ENCODE assay signal across 8 mouse cellular contexts in genomic region chr6:30895819-30896194, GRCm38 (mm10). TPM values are rescaled to one million over a fixed set of nuclear protein-coding genes. Genes with fewer than 3 reads are reported as not detected.
A peak's percentile ranks its signal among the peaks of the same experiment; 100 is the strongest.
DNase-seq lines count a peak whose midpoint lies in the region; ATAC-seq lines count a peak whose summit lies in the region.

No protein-coding gene starts in this region.

- no peak for DNase-seq in heart, adult 9 months (ENCODE audit: low spot score in 2 of 2)
- DNase-seq in thymus, postnatal 4 days: peak; percentile 9
- no peak for DNase-seq in thymus, postnatal 25 days
- DNase-seq in gastrocnemius, postnatal 25 days: no peak
- no peak for DNase-seq in left cerebral cortex, postnatal 36 days (ENCODE audit: low spot score in 2 of 2)

- peak overlapping the region; percentile 71 for H3K4me2 ChIP-seq in heart, embryonic 14.5 days (ENCODE audit: low read length)
- peak overlapping the region; percentile 62 for H3K4me2 ChIP-seq in forebrain, embryonic 13.5 days
- peak overlapping the region; percentile 88 for H3K4me2 ChIP-seq in liver, embryonic 15.5 days

- 0 out of 2 replicates have a peak, but pooled peaks cover 5% of the 10 kb centered on the region for H3K36me3 ChIP-seq in heart, embryonic 14.5 days (ENCODE audit: control insufficient read depth, insufficient read depth, low read length)
- 0 out of 2 replicates have a peak, but pooled peaks cover 4% of the 10 kb centered on the region for H3K36me3 ChIP-seq in forebrain, embryonic 13.5 days (ENCODE audit: poor library complexity, severe bottlenecking)
- H3K36me3 ChIP-seq in liver, embryonic 15.5 days (replicated peaks): no peaks in the 10 kb centered on the region

- intact Hi-C loops in left cerebral cortex, postnatal 36 days (cut with DNase I): loop anchor here (10.0 kb wide), 1 partner anchor 491 kb away; the partner anchor contains the start of gene Klhdc10

- peaks cover 2 to 10% of the 10 kb centered on the region in 2 experiments; a peak in 3 of 4 replicates for H3K4me1 ChIP-seq in heart, embryonic 14.5 days (ENCODE audit: control insufficient read depth in 2 of 2, insufficient read depth in 2 of 2, low read length in 2 of 2)
- H3K4me1 ChIP-seq in forebrain, embryonic 13.5 days: peaks cover 13% of the 10 kb centered on the region
- H3K4me1 ChIP-seq in liver, embryonic 15.5 days (replicated peaks): peaks cover 25% of the 10 kb centered on the region

- WGBS in heart, embryonic 14.5 days: 25% methylated on average over 3 of the region's 3 CpGs
- 18% methylated on average over 3 of the region's 3 CpGs for WGBS in forebrain, embryonic 13.5 days
- 31% methylated on average over 3 of the region's 3 CpGs for WGBS in liver, embryonic 15.5 days (ENCODE audit: insufficient replicate concordance)

- peak overlapping the region; percentile 79 for H3K9ac ChIP-seq in heart, embryonic 14.5 days (ENCODE audit: low read length)
- peak overlapping the region; percentile 86 for H3K9ac ChIP-seq in forebrain, embryonic 13.5 days
- H3K9ac ChIP-seq in liver, embryonic 15.5 days: peak overlapping the region; percentile 86

- no peaks in the 10 kb centered on the region for H3K9me3 ChIP-seq in heart, embryonic 14.5 days (ENCODE audit: control insufficient read depth, low read length)
- no peaks in the 10 kb centered on the region for H3K9me3 ChIP-seq in forebrain, embryonic 13.5 days (replicated peaks)
- no peaks in the 10 kb centered on the region for H3K9me3 ChIP-seq in liver, embryonic 15.5 days (replicated peaks)

- H3K27ac ChIP-seq in heart, embryonic 14.5 days (replicated peaks in 1 of 2; ENCODE audit: control insufficient read depth in 1 of 2, insufficient read depth in 1 of 2, low read depth in 2 of 2, low read length in 2 of 2): peak overlapping the region; percentile 88 to 93
- H3K27ac ChIP-seq in forebrain, embryonic 13.5 days: peak overlapping the region; percentile 98
- H3K27ac ChIP-seq in liver, embryonic 15.5 days (replicated peaks): peak overlapping the region; percentile 89

- peak overlapping the region; percentile 60 to 85 for H3K4me3 ChIP-seq in heart, embryonic 14.5 days (ENCODE audit: control insufficient read depth in 1 of 2, insufficient read depth in 1 of 2, low read depth in 1 of 2, low read length in 2 of 2)
- peak overlapping the region; percentile 67 for H3K4me3 ChIP-seq in forebrain, embryonic 13.5 days
- H3K4me3 ChIP-seq in liver, embryonic 15.5 days (replicated peaks): peak overlapping the region; percentile 95

- H3K27me3 ChIP-seq in heart, embryonic 14.5 days (ENCODE audit: control insufficient read depth, insufficient read depth, low read length): no peaks in the 10 kb centered on the region
- H3K27me3 ChIP-seq in forebrain, embryonic 13.5 days: no peaks in the 10 kb centered on the region
- no peaks in the 10 kb centered on the region for H3K27me3 ChIP-seq in liver, embryonic 15.5 days

- ATAC-seq in heart, embryonic 14.5 days (ENCODE audit: insufficient number of reproducible peaks, insufficient read depth, low FRiP score, low read depth): no peak
- ATAC-seq in forebrain, embryonic 13.5 days: no peak
- ATAC-seq in liver, embryonic 15.5 days (ENCODE audit: insufficient read depth): no peak

RNA-seq across cellular contexts. Expression of gene Copg2, which starts 0.8 kb away (rescaled TPM):
- 31.0 and 31.7 TPM in 2 replicates for polyA plus RNA-seq in heart, embryonic 14.5 days (2014; fragmentation: Nextera tagmentation; extraction: Ambion mirVana)
- polyA plus RNA-seq in forebrain, embryonic 13.5 days (2015; fragmentation: Nextera tagmentation; extraction: Ambion mirVana): 28.9 and 32.5 TPM in 2 replicates
- polyA plus RNA-seq in liver, embryonic 15.5 days (2015; fragmentation: Nextera tagmentation; extraction: Ambion mirVana): 6.5 and 6.7 TPM in 2 replicates
- total RNA-seq in gastrocnemius, postnatal 25 days (2021): 10 to 100 TPM; 15.6 to 19.9 TPM
- total RNA-seq in left cerebral cortex, postnatal 36 days (2021): 10 to 100 TPM; 68.4 to 77.7 TPM

RNA-seq across cellular contexts. Expression of gene Tsga13, which starts 19.6 kb away (rescaled TPM):
- 0.34 and 0.35 TPM in 2 replicates for polyA plus RNA-seq in heart, embryonic 14.5 days (2014; fragmentation: Nextera tagmentation; extraction: Ambion mirVana)
- 0.19 and 0.58 TPM in 2 replicates for polyA plus RNA-seq in forebrain, embryonic 13.5 days (2015; fragmentation: Nextera tagmentation; extraction: Ambion mirVana)
- not detected in 2 replicates for polyA plus RNA-seq in liver, embryonic 15.5 days (2015; fragmentation: Nextera tagmentation; extraction: Ambion mirVana)
- not detected for total RNA-seq in gastrocnemius, postnatal 25 days (2021)
- total RNA-seq in left cerebral cortex, postnatal 36 days (2021): under 1 TPM in 1 of 2 experiments, not detected in 1; 0.50 TPM
